Comparison of ENCODE assay signal across 10 mouse cellular contexts in genomic region chr2:27039286-27039685, GRCm38 (mm10). TPM values are rescaled to one million over a fixed set of nuclear protein-coding genes. Genes with fewer than 3 reads are reported as not detected.
A peak's percentile ranks its signal among the peaks of the same experiment; 100 is the strongest.
DNase-seq lines count a peak whose midpoint lies in the region; ATAC-seq and TF ChIP-seq lines count a peak whose summit lies in the region.
"Had no signal": no experiment of that assay in that cellular context is flagged by ENCODE, and none has a peak within 500 bp of the region (broad histone marks: within the 10 kb centered on the region; RNA-seq: fewer than 3 reads in every experiment).

No protein-coding gene starts in this region.

- TF ChIP-seq POLR2A in bone marrow, adult 2 months (IDR thresholded peaks at IDR 0.05; ENCODE audit: borderline replicate concordance, control insufficient read depth, low read depth, low read length) = no peak

- H3K4me1 ChIP-seq in heart, embryonic 12.5 days (replicated peaks) = peaks cover 7% of the 10 kb centered on the region; the same call in 1 of the 2 replicates
- no peaks in the 10 kb centered on the region for H3K4me1 ChIP-seq in bone marrow, adult 2 months (ENCODE audit: control insufficient read depth, insufficient read depth, low read length)
- H3K4me1 ChIP-seq in limb, embryonic 10.5 days = peaks cover 19% of the 10 kb centered on the region

- no peak overlapping the region for H3K4me3 ChIP-seq in heart, embryonic 12.5 days
- no peak overlapping the region for H3K4me3 ChIP-seq in bone marrow, adult 2 months (replicated peaks; ENCODE audit: control insufficient read depth, low read depth, low read length)
- no peak overlapping the region for H3K4me3 ChIP-seq in limb, embryonic 10.5 days
- H3K4me3 ChIP-seq: heart, embryonic 15.5 days had no signal

- intact Hi-C loops in heart, postnatal 25 days (cut with DNase I) = loop anchor here (2.0 to 5.0 kb wide), 2 partner anchors 108 to 392 kb away; no protein-coding TSS in a partner anchor

- H3K36me3 ChIP-seq in heart, embryonic 12.5 days = no peaks in the 10 kb centered on the region
- H3K36me3 ChIP-seq in limb, embryonic 10.5 days = no peaks in the 10 kb centered on the region
- H3K36me3 ChIP-seq: heart, embryonic 15.5 days had no signal

- DNase-seq in heart, adult 18-20 months = no peak
- DNase-seq in A20 (ENCODE audit: low read depth, low spot score) = peak; percentile 48
- DNase-seq in limb, embryonic 10.5 days (ENCODE audit: low spot score) = no peak
- DNase-seq in heart, postnatal 25 days (ENCODE audit: low spot score) = no peak
- DNase-seq in spleen, adult 18-20 months = no peak

- no peak for ATAC-seq in heart, embryonic 12.5 days (ENCODE audit: insufficient number of reproducible peaks, low FRiP score)
- no peak for ATAC-seq in monocyte, adult 5-6 weeks (replicated peaks; ENCODE audit: insufficient number of reproducible peaks, low FRiP score, low TSS enrichment, poor library complexity, severe bottlenecking)

- no peaks in the 10 kb centered on the region for H3K9me3 ChIP-seq in heart, embryonic 12.5 days (replicated peaks)
- H3K9me3 ChIP-seq in limb, embryonic 10.5 days (replicated peaks) = no peaks in the 10 kb centered on the region
- H3K9me3 ChIP-seq: heart, embryonic 15.5 days had no signal

- H3K27me3 ChIP-seq in heart, embryonic 12.5 days (replicated peaks) = 0 out of 2 replicates have a peak, but pooled peaks cover 22% of the 10 kb centered on the region
- H3K27me3 ChIP-seq in limb, embryonic 10.5 days (ENCODE audit: low read depth, poor library complexity, severe bottlenecking) = 0 out of 2 replicates have a peak, but pooled peaks cover 3% of the 10 kb centered on the region
- H3K27me3 ChIP-seq: heart, embryonic 15.5 days had no signal

- no peak overlapping the region for H3K27ac ChIP-seq in heart, embryonic 12.5 days (ENCODE audit: poor library complexity, severe bottlenecking)
- no peak overlapping the region for H3K27ac ChIP-seq in bone marrow, adult 2 months (ENCODE audit: control insufficient read depth, insufficient read depth, low read depth, low read length, poor library complexity)
- H3K27ac ChIP-seq in limb, embryonic 10.5 days = peak overlapping the region; percentile 3; the same call in 1 of the 2 replicates
- H3K27ac ChIP-seq: heart, embryonic 15.5 days had no signal

- TF ChIP-seq CTCF in bone marrow, adult 2 months (IDR thresholded peaks at IDR 0.05; ENCODE audit: control insufficient read depth, insufficient read depth, low read length) = peak; percentile 38; the same call in 1 of the 2 replicates

- H3K9ac ChIP-seq in heart, embryonic 12.5 days = 0 out of 2 replicates have a peak overlapping the region, but pooled peaks have one; percentile 5
- H3K9ac ChIP-seq: heart, embryonic 15.5 days had no signal

- no peak overlapping the region for H3K4me2 ChIP-seq in heart, embryonic 12.5 days
- H3K4me2 ChIP-seq: heart, embryonic 15.5 days had no signal

- 7% methylated on average over 1 of the region's 1 CpGs for WGBS in heart, embryonic 12.5 days
- 14% methylated on average over 1 of the region's 1 CpGs for WGBS in bone marrow, adult 2 months
- 3% methylated on average over 1 of the region's 1 CpGs for WGBS in limb, embryonic 10.5 days

RNA-seq across cellular contexts. Expression of gene Slc2a6, which starts 11.5 kb away (rescaled TPM):
- polyA plus RNA-seq in heart, embryonic 12.5 days (2016; fragmentation: Nextera tagmentation; extraction: Ambion mirVana) = 0.10 and 0.47 TPM in 2 replicates
- total RNA-seq in heart, adult 18-20 months (2021) = under 1 TPM; 0.17 to 0.31 TPM
- polyA plus RNA-seq in bone marrow, adult 2 months (2011; ENCODE audit: insufficient read depth, insufficient read length, low replicate concordance, missing spikeins) = 6.3 and 26.1 TPM in 2 replicates
- polyA plus RNA-seq in limb, embryonic 10.5 days (2016; fragmentation: Nextera tagmentation; extraction: Ambion mirVana) = 0.49 and 0.91 TPM in 2 replicates
- 41.1 to 70.7 TPM (median 48.4 TPM) in 3 replicates for total RNA-seq in monocyte, adult 5-6 weeks (2017)
- total RNA-seq in heart, postnatal 25 days (2021) = under 1 TPM; 0.25 to 0.39 TPM

RNA-seq across cellular contexts. Expression of gene Cacfd1, which starts 29.6 kb away (rescaled TPM):
- polyA plus RNA-seq in heart, embryonic 12.5 days (2016; fragmentation: Nextera tagmentation; extraction: Ambion mirVana) = 40.0 and 41.6 TPM in 2 replicates
- total RNA-seq in heart, adult 18-20 months (2021) = 10 to 100 TPM; 45.6 to 48.8 TPM
- 11.8 and 20.8 TPM in 2 replicates for polyA plus RNA-seq in bone marrow, adult 2 months (2011; ENCODE audit: insufficient read depth, insufficient read length, low replicate concordance, missing spikeins)
- polyA plus RNA-seq in limb, embryonic 10.5 days (2016; fragmentation: Nextera tagmentation; extraction: Ambion mirVana) = 86.4 and 109 TPM in 2 replicates
- total RNA-seq in monocyte, adult 5-6 weeks (2017) = 9.2 to 22.9 TPM (median 11.8 TPM) in 3 replicates
- total RNA-seq in heart, postnatal 25 days (2021) = 10 to 100 TPM; 37.3 to 41.6 TPM

RNA-seq across cellular contexts. Expression of gene Mymk, which starts 32.7 kb away (rescaled TPM):
- 0.17 and 0.18 TPM in 2 replicates for polyA plus RNA-seq in heart, embryonic 12.5 days (2016; fragmentation: Nextera tagmentation; extraction: Ambion mirVana)
- total RNA-seq in heart, adult 18-20 months (2021) = not detected
- polyA plus RNA-seq in bone marrow, adult 2 months (2011; ENCODE audit: insufficient read depth, insufficient read length, low replicate concordance, missing spikeins) = not detected in 2 replicates
- 0.16 and 1.5 TPM in 2 replicates for polyA plus RNA-seq in limb, embryonic 10.5 days (2016; fragmentation: Nextera tagmentation; extraction: Ambion mirVana)
- total RNA-seq in monocyte, adult 5-6 weeks (2017) = not detected in 3 replicates
- total RNA-seq in heart, postnatal 25 days (2021) = not detected
- polyA plus RNA-seq: midbrain, embryonic 14.5 days had no signal

RNA-seq across cellular contexts. Expression of gene Adamtsl2, which starts 39.9 kb away (rescaled TPM):
- polyA plus RNA-seq in heart, embryonic 12.5 days (2016; fragmentation: Nextera tagmentation; extraction: Ambion mirVana) = 10.9 and 12.2 TPM in 2 replicates
- 10 to 100 TPM in 1 of 2 experiments, 1 to 10 TPM in 1; 4.5 to 10.1 TPM for total RNA-seq in heart, adult 18-20 months (2021)
- polyA plus RNA-seq in bone marrow, adult 2 months (2011; ENCODE audit: insufficient read depth, insufficient read length, low replicate concordance, missing spikeins) = 0.85 TPM in 1 of 2 replicates, not detected in the other
- 3.5 and 9.1 TPM in 2 replicates for polyA plus RNA-seq in limb, embryonic 10.5 days (2016; fragmentation: Nextera tagmentation; extraction: Ambion mirVana)
- not detected in 3 replicates for total RNA-seq in monocyte, adult 5-6 weeks (2017)
- 10 to 100 TPM; 19.1 to 26.8 TPM for total RNA-seq in heart, postnatal 25 days (2021)

Comparison
In these comparisons a context has a peak if more than half of its experiments do, and no peak if none do; other contexts are left out.
1. RNA of gene Slc2a6, which starts 11.5 kb away (total RNA-seq): 41.1 to 70.7 TPM in monocyte, adult 5-6 weeks; 0.25 to 0.39 TPM in heart, postnatal 25 days and 0.17 to 0.31 TPM in heart, adult 18-20 months; every median in the first group is over 10 times any median in the second.